Mouse (Mus musculus): Measurements from ENCODE around the gene Sdc1.

GRCm38 (mm10) chr12:8827014-8827715 lies 56.0 kb downstream of the Sdc1 start:
- TF ChIP-seq POLR2A (IDR thresholded peaks at IDR 0.05; ENCODE audit: insufficient read depth, low read depth, low read length): no peak
- no peak for TF ChIP-seq CTCF (IDR thresholded peaks at IDR 0.05)
